Mouse (Mus musculus) stomach, embryonic 16.5 days (tissue): Measurements from ENCODE around the gene Slc12a7. TPM values are rescaled to one million over a fixed set of nuclear protein-coding genes. Genes with fewer than 3 reads are reported as not detected.

Experiments used
- ATAC-seq: fragments of 200-750 bp; cut with Nextera tagmentation; 2 replicates; pipeline ENCODE4 v1.8.0; 2017; ENCODE audit warnings: moderate number of reproducible peaks, moderate TSS enrichment; ENCODE audit not compliant: insufficient read depth, low FRiP score
- H3K27ac ChIP-seq: fragments of 300-500 bp; sonication (generic); 2 replicates; pipeline ENCODE4 v1.5.1; 2014; ENCODE audit warnings: low read length
- H3K27me3 ChIP-seq: fragments of 300-500 bp; sonication (generic); 2 replicates; pipeline ENCODE4 v1.6.1; 2014; ENCODE audit warnings: low read length, control low read depth, mixed read lengths; ENCODE audit not compliant: control insufficient read depth, insufficient read depth
- H3K36me3 ChIP-seq: fragments of 300-500 bp; sonication (generic); 2 replicates; pipeline ENCODE4 v1.6.1; 2014; ENCODE audit warnings: low read length; ENCODE audit not compliant: control insufficient read depth, insufficient read depth
- H3K4me1 ChIP-seq: fragments of 300-500 bp; sonication (generic); 2 replicates; pipeline ENCODE4 v1.6.1; 2014; ENCODE audit warnings: low read length, control low read depth, mixed read lengths; ENCODE audit not compliant: control insufficient read depth, insufficient read depth
- H3K4me2 ChIP-seq: fragments of 300-500 bp; sonication (generic); 2 replicates; pipeline ENCODE4 v1.6.1; 2014; ENCODE audit warnings: low read depth, low read length, mixed read lengths
- H3K4me3 ChIP-seq: fragments of 300-500 bp; sonication (generic); replicated peaks from 2 replicates; pipeline ENCODE4 v1.5.1; 2014; ENCODE audit warnings: mild to moderate bottlenecking, low read length
- H3K9ac ChIP-seq: fragments of 300-500 bp; sonication (generic); 2 replicates; pipeline ENCODE4 v1.6.1; 2014; ENCODE audit warnings: low read length
- H3K9me3 ChIP-seq: fragments of 300-500 bp; sonication (generic); replicated peaks from 2 replicates; pipeline ENCODE4 v1.6.1; 2016; ENCODE audit warnings: low read length, control low read depth; ENCODE audit not compliant: control insufficient read depth
- WGBS: fragments of 180-500 bp; shearing (Covaris S2); extraction: QIAGEN DNeasy Blood & Tissue Kit; methylation state at CpG from one replicate; pipeline ENCODE4 v1.1.7; 2014; 5-methylcytosine and 5-hydroxymethylcytosine counted together
- polyA plus RNA-seq: library from polyadenylated mRNA; unstranded; fragments of >200 nt; fragmentation: Nextera tagmentation; extraction: Ambion mirVana; gene quantifications from 2 replicates; pipeline ENCODE4 v1.2.1, GENCODE M21; 2015

Slc12a7 gene
- polyA plus RNA-seq, 1 experiment from 2014 or later: 22.8 TPM

DNA sequence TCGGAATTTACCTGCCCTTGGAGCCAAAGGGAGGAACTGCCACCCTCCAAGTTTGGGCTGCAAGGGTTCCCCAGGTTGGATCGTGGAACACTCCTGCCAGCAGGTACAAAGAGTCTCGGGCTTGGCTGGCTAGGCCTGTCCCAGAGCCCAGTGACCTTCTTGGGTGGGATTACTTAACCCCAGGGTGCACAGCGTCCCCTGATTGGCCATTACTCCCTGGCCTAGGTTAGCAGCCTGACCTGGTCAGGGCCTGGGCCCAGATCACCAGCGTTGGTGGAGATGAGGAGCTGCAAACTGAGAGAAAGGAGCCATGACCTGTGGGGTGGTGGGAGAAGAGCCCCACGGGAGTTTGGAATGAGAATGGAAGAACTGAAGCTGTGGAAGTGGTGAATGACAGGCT is 30.0 kb downstream of the Slc12a7 start:
- WGBS: 44% methylated on average over 6 of the region's 6 CpGs
- H3K4me1 ChIP-seq: peaks cover 31% of the 10 kb centered on the region
- no peaks in the 10 kb centered on the region for H3K9me3 ChIP-seq
- no peak overlapping the region for H3K27ac ChIP-seq
- H3K27me3 ChIP-seq: no peaks in the 10 kb centered on the region
- peak overlapping the region; percentile 77 for H3K4me3 ChIP-seq
- H3K4me2 ChIP-seq: peak overlapping the region; percentile 97
- no peak for ATAC-seq
- no peaks in the 10 kb centered on the region for H3K36me3 ChIP-seq
- peak overlapping the region; percentile 54 for H3K9ac ChIP-seq

DNA sequence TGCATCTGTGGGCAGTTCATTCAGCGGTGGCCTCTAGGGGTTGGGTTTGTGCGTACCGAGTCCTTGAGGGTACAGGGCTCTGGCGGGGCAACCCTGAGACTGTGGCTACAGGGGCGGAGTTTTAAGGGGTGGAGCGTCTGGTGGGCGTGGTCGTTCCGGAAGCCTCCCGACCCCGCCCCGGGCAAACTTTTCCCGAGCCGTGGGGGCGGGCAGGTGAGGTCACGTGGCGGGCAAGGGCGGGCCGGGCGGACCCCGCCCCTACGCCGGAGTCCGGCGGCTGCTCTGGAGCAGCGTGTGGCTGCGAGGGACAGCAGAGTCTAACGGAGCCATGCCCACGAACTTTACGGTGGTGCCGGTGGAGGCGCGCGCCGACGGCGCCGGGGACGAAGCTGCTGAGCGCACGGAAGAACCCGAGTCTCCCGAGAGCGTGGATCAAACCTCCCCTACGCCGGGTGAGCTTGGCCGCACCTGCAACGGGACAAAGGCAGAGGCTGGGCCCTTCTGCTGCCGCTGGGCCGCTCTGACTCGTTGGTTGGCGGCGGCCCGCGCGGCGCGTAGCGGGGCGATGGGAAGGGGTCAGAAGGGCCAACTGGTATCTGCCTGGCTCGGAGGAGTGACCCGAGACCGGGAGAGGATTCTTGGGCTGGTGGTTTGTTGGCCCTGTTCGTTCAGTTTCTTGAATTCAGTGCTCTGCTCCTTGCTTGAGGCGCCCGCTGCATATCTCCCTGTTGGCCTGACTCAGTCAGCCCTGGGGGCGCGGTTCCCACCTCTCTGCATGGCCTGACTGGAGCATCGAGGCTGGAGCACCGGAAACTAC is 30.8 kb downstream of the Slc12a7 start:
- peak; percentile 93 for ATAC-seq
- under 1% methylated on average over 70 of the region's 70 CpGs for WGBS
- H3K9me3 ChIP-seq: no peaks in the 10 kb centered on the region
- peaks cover 31% of the 10 kb centered on the region for H3K4me1 ChIP-seq
- H3K27me3 ChIP-seq: no peaks in the 10 kb centered on the region
- peak overlapping the region; percentile 42 for H3K27ac ChIP-seq
- H3K4me3 ChIP-seq: peak overlapping the region; percentile 77
- H3K9ac ChIP-seq: peak overlapping the region; percentile 86
- peak overlapping the region; percentile 97 for H3K4me2 ChIP-seq
- H3K36me3 ChIP-seq: no peaks in the 10 kb centered on the region

DNA sequence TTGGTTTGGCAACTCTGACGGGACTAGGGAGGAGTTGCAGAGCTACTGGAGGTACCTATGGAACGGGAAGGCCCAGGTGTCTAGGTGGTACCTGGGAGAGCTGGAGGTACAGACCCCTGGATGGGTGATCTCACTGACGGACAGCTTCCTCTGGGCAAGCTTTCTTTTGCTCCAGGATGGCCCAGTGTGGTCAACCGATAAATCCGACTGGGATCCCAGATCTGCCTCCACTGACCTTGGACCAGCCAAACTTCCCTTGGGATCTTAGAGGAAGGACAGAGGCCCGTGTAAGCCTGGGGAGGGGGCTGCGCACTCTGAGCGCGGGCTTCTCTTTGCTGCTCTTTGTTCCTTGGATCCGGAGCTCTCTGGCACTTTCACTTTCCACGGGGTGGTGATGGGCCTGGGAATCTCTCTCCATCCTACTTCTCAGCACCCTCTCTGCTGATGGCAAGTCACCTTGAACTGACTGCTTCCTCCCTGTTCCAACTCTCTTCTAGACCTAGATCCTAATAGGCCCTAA is 31.4 kb downstream of the Slc12a7 start:
- 3% methylated on average over 11 of the region's 11 CpGs for WGBS
- Histone ChIP-seq H3K4me3 (peak overlapping the region; percentile 77), H3K4me1 (peaks cover 35% of the 10 kb centered on the region), H3K9me3 (no peaks in the 10 kb centered on the region), H3K9ac (peak overlapping the region; percentile 86), H3K27ac (peak overlapping the region; percentile 58), H3K4me2 (peak overlapping the region; percentile 97), H3K27me3 (no peaks in the 10 kb centered on the region), H3K36me3 (no peaks in the 10 kb centered on the region)
- no peak for ATAC-seq

DNA sequence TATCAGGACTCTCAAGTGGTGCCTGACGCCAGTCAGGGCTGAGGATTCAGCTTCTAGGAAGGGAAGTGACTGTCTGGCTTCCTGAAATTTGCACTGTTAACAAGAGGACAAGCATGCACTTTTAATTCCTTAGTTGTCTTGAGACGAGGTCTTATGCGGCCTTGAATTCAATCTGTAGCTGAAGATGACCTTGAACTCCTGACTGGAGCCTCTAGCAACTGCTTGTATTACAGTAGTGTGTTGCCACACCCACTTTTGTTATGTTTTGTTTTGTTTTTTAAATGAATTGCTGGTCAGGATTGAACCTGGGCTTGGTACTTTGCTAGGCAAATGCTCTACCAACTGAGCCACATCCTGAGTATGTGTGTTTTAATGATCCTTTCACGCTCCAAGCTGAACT is 32.5 kb downstream of the Slc12a7 start:
- peak overlapping the region; percentile 97 for H3K4me2 ChIP-seq
- no peaks in the 10 kb centered on the region for H3K27me3 ChIP-seq
- no peak for ATAC-seq
- no peaks in the 10 kb centered on the region for H3K9me3 ChIP-seq
- H3K27ac ChIP-seq: no peak overlapping the region
- peak overlapping the region; percentile 86; the same call in 1 of the 2 replicates for H3K9ac ChIP-seq
- no peaks in the 10 kb centered on the region for H3K36me3 ChIP-seq
- peaks cover 42% of the 10 kb centered on the region for H3K4me1 ChIP-seq
- H3K4me3 ChIP-seq: peak overlapping the region; percentile 77
- WGBS: 66% methylated on average over 4 of the region's 4 CpGs

DNA sequence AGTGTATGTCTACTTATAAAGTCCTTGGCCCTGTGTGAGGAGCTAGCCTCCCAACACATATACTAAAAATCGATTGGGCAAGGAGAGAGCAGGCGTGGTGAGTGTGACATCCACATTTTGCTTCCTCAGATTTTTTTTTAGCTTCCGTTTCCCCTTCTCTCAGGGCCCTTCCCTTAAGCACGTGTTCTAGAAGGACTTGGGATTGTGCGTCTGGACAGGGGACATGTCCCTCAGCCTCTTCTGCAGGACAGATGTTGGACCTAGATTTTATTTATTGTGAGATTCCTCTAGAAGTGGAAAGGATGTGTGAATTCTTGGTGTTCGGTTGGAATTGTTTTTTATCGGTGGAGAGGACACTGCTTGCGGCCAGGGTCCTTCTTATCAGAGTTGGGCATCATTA is 34.3 kb downstream of the Slc12a7 start:
- H3K36me3 ChIP-seq: no peaks in the 10 kb centered on the region
- no peaks in the 10 kb centered on the region for H3K27me3 ChIP-seq
- H3K9ac ChIP-seq: peak overlapping the region; percentile 2; the same call in 1 of the 2 replicates
- no peaks in the 10 kb centered on the region for H3K9me3 ChIP-seq
- H3K4me1 ChIP-seq: peaks cover 45% of the 10 kb centered on the region
- ATAC-seq: no peak
- 76% methylated on average over 8 of the region's 8 CpGs for WGBS
- no peak overlapping the region for H3K27ac ChIP-seq
- H3K4me2 ChIP-seq: no peak overlapping the region
- no peak overlapping the region for H3K4me3 ChIP-seq

DNA sequence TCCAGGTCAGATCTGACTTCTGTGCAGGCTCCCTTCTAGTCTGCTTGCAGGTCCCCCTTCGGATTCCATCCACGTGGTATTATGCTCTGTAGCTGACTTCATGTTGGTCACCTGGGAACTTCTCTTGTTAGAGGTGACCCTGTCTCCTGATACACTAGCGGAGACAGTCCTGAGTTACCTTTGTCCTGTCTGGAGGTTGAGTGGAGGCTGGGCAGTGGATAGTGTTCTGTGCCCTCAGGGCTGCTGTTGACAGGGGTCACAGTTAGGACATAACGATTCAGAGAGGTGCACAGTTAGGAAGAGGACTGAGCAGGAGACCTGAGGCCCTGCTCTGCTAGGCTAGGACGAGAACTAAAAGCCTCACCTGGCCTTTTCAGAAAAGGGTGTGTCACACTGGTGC is 34.9 kb downstream of the Slc12a7 start:
- WGBS: 68% methylated on average over 5 of the region's 5 CpGs
- H3K9ac ChIP-seq: peak overlapping the region; percentile 2; the same call in 1 of the 2 replicates
- peak overlapping the region; percentile 36; the same call in 1 of the 2 replicates for H3K27ac ChIP-seq
- ATAC-seq: no peak
- no peaks in the 10 kb centered on the region for H3K36me3 ChIP-seq
- H3K4me1 ChIP-seq: peaks cover 47% of the 10 kb centered on the region
- H3K4me3 ChIP-seq: no peak overlapping the region
- H3K4me2 ChIP-seq: no peak overlapping the region
- no peaks in the 10 kb centered on the region for H3K27me3 ChIP-seq
- no peaks in the 10 kb centered on the region for H3K9me3 ChIP-seq

DNA sequence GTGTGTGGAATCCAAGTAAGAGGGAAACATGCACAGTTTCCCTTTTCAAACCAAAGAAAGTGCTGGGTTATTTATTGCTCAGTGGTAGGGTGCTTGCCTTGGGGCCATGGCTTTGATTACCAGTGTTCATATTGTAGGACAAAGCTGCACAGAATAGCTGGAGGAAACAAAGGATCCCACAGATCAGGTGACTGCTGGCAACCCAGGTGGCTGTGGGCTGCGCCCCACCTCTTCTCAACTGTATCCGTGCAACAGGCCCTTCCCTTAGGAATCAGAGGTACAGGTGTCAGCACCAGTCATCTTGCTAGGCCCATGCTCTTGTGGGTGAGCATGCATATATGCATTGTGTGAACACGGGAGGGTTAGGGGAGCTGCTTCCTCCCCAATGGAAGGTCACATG is 35.4 kb downstream of the Slc12a7 start:
- ATAC-seq: no peak
- H3K4me3 ChIP-seq: no peak overlapping the region
- H3K9me3 ChIP-seq: no peaks in the 10 kb centered on the region
- no peak overlapping the region for H3K4me2 ChIP-seq
- H3K27ac ChIP-seq: peak overlapping the region; percentile 36; the same call in 1 of the 2 replicates
- no peaks in the 10 kb centered on the region for H3K27me3 ChIP-seq
- no peak overlapping the region for H3K9ac ChIP-seq
- peaks cover 47% of the 10 kb centered on the region for H3K4me1 ChIP-seq
- H3K36me3 ChIP-seq: no peaks in the 10 kb centered on the region
- WGBS: 69% methylated on average over 3 of the region's 3 CpGs

DNA sequence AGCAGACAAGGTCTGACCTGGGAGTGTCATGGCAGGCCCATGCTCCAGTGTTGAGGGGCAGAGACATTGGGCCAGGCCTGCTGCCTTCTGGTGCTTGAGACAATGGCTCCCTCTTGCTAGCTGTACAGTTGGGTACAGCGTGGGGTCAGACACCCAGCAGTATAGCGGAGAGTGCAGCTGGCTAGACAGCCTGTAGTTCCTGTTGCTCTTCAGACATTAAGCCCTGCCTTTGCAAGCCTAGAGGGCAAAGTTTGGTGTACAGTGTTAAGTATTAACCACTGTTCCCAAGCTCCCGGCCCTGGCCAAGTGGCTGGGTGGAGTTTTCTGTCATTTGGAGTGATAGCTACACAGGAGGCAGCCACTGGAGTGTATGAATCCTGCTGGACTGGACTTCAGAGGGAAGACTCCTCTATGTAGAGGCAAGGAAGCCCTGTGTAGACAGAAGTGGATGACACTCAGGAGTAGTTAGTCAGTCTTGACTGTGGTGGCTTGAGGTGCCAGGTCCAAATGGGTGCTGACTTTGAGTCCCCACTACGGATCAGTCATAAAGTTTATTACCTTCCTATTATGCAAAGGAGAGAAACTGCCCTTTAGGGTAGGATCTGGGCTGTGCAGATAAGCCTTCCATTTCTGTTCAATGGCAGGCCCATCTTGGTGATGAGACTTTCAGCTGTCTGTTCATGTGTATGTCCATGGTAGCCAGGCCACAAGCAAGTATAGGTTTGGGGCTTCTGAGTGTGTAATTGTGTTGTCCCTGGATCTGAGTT is 37.2 kb downstream of the Slc12a7 start:
- peak overlapping the region; percentile 14; the same call in 1 of the 2 replicates for H3K4me2 ChIP-seq
- H3K9me3 ChIP-seq: no peaks in the 10 kb centered on the region
- 46% methylated on average over 4 of the region's 4 CpGs for WGBS
- H3K4me1 ChIP-seq: peaks cover 46% of the 10 kb centered on the region
- H3K27me3 ChIP-seq: no peaks in the 10 kb centered on the region
- H3K4me3 ChIP-seq: no peak overlapping the region
- H3K9ac ChIP-seq: peak overlapping the region; percentile 8; the same call in 1 of the 2 replicates
- peak overlapping the region; percentile 82 for H3K27ac ChIP-seq
- H3K36me3 ChIP-seq: no peaks in the 10 kb centered on the region
- peak; percentile 79 for ATAC-seq

DNA sequence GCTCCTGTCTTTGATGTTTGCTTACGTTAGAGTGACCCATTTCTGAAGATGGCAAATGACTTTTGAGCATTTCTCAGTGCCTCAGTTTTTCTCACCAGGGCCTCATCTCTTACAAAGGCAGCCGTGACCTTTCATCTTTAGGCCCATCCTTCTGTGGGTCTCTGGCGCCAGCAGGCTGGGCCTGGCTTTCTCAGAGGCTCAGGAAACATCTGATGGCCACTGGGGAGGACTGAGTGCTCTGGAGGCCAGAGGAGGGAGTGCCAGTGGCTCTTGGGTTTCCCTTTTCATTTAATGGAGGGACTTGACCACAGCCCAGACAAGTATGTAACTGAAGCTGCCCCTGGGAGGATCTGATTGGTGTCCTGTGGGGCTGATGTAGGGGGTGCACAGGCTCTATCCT is 38.2 kb downstream of the Slc12a7 start:
- no peaks in the 10 kb centered on the region for H3K36me3 ChIP-seq
- H3K27me3 ChIP-seq: no peaks in the 10 kb centered on the region
- H3K4me3 ChIP-seq: no peak overlapping the region
- ATAC-seq: no peak
- H3K4me2 ChIP-seq: no peak overlapping the region
- H3K9ac ChIP-seq: no peak overlapping the region
- 57% methylated on average over 3 of the region's 3 CpGs for WGBS
- H3K9me3 ChIP-seq: no peaks in the 10 kb centered on the region
- peaks cover 40% of the 10 kb centered on the region for H3K4me1 ChIP-seq
- H3K27ac ChIP-seq: peak overlapping the region; percentile 57; the same call in 1 of the 2 replicates
